Mouse (Mus musculus) adrenal gland, postnatal 0 days (tissue): Measurements from ENCODE around the gene Nrgn. TPM values are rescaled to one million over a fixed set of nuclear protein-coding genes. Genes with fewer than 3 reads are reported as not detected.

Experiments
- polyA plus RNA-seq: library from polyadenylated mRNA; unstranded; fragments of >200 nt; fragmentation: Nextera tagmentation; extraction: Ambion mirVana; gene quantifications from 2 replicates; pipeline ENCODE4 v1.2.1, GENCODE M21; 2015

The Nrgn gene
- polyA plus RNA-seq = 2.0 and 3.4 TPM in 2 replicates

DNA sequence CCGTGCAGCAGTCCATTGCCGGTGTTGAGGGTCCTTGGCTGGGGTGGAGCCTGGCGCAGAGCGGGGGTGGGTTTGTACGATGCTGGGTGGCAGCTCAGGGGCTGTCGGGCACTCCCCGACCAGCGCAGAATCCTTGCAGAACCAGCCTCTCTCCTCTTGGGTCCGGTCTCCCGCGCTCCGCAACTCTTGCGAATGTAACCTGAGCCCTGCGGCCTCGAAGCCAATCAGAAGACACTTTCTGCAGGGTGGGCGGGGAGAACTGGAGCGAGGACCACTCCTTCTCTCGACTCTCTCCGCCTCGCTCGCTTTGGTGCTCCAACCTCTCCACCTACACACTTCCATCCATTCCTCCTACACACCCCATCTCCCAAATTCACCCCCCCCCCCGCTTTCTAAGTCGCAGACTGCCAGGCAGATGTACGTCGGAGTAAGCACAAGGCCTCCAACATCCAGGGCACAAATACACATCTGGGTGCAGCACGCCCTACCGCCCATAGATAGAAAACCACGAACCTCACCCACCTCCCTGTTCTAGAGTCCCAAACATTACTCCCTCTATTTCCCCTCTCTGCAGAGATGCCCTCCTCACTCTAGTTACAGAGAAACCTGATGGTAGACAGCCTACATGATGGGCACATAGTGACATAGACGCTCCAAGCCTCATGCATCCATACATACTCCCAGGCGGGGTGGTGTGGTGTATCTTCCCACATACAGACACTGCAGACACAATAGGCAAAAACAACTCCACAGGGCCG lies at the start of gene Nrgn:
Gene Nrgn, minus strand, starts transcription at position 369 of the 758 bp plus-strand sequence.

DNA sequence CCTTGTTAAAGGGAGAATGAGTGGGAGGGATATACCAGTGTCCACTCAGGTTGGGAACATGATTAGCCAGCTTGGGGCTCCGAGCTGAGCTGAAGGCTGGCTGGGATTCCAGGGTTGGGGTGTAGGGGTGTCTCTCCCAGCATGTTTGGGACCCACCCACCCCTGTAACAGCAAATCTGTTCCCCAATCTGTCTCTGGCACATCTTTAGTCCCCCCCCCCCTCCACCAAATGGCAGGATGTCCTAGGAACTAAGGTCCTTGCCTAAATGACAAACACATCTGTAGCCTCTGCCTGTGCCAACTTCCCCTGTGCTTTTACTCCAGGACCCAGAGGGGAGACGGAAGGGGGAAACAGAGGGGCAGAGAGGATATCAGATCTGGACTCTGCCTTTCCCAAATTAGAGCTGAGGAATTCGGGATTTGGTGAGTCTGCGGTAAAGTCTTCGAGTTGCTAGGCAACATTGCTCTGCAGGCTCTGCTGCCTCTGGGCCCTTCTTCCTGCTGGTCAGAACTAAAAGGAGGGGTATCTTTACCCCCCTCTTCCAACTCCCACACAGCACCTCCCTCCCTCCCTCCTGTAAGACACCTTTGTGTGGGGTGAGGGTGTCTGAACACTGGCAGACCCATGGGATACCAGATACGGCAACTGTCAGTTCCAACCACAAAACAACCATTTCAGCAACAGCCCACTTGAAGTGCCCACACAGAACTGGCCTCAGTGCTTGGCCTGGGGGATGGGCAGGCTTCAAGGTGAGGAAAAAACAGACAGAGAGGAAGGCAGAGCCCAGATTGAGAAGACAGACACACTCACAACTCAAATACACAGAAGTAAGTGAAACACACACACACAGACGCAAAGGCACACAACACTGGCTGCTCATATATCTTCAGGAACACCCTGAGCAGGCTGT lies 2.4 kb upstream of the Nrgn start, which contains the start of gene Siae:
Gene Siae, plus strand, starts transcription at position 861 of the 911 bp plus-strand sequence.

DNA sequence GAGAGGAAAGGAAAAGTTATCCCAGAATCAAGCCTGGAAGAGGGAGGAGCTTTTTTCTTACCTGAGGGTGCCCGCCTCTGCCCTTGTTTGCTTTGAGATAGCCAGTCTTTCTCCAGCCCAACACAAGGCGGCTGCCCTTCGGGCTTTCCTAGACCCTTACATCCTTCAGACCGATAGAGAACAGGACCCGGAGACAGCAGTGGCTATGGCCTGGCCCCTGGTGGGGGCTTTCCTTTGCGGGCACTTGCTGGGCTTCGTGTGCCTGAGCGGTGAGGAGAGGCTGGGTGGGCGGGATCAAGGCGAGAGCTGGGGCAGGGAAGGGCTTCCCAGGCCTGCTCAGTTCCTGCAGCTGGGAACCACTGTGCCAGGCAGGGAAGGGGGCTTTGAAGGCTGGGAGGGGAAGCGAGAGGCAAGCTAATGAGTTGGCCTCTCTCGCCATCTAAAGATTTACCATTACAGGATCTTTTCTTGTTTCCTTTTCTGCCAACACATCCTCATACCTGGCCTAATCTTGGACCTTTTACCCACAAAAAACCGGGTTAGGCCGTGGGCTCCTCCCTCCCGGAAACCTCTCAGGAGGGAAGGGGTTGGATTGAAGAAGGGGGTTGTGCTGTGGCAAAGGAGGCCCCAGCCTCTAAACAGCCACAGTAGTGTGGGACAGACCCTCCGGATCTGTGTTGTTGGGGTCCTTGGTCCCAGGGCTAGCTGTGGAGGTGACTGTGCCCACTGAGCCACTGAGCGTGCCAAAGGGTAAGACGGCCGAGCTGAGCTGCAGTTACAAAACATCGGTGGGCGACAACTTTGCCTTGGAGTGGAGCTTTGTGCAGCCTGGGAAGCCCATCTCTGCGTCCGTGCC lies 13.3 kb downstream of the Nrgn start, which contains the start of gene Vsig2:
Gene Vsig2, plus strand, starts transcription at position 86 of the 856 bp plus-strand sequence.

DNA sequence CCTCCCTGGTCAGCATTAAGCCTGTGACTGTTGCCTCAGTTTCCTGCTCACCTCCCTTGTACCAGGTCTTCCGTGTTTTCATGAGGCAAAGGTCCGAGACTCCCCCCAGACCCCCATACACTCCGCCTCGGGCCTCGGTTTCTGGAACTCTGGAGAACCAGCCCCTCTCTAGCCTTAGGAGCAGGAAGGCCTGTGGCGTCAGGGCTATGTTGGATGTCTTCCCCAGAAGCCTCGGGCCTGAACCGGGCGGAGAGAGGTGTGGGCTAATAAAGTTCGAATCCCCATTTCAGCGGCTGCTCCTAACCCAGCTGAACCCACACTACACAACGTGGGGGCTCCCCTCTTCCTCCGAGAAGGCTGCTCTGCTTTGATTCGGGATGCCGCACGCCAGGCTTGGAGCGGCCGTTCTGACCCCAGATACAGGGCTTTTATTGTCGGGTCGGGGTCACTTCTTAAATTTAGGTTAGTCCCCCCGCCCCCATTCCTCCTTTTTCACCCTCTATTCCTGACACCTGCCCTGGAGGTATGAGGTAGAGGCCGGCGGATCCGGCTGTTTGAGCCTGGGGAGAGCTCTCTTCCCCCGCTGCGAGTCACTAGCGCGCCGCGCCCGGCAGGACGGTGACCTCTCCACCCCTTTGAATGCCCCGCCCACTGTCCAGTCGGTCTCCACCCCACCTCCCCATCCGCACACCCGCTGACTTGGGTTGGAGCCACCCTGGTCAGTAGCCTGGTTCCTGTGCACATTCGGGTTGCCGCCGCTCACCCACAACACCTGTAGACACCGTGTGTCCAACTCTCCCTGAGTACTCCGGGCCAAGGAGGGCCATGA lies 25.1 kb downstream of the Nrgn start, which contains the start of gene Esam:
Gene Esam, plus strand, starts transcription at position 683 of the 829 bp plus-strand sequence.

Other genes starting within 250 kb of the Nrgn start
- 2.6 and 3.5 TPM in 2 replicates for gene Ccdc15, start 204.5 kb downstream of the Nrgn start, polyA plus RNA-seq
- gene Hepacam, start 185.6 kb downstream of the Nrgn start, polyA plus RNA-seq = 0.16 and 0.39 TPM in 2 replicates
- gene Robo4, start 151.0 kb downstream of the Nrgn start, polyA plus RNA-seq = 4.3 and 11.5 TPM in 2 replicates
- gene Robo3, start 119.7 kb downstream of the Nrgn start, polyA plus RNA-seq = 0.07 TPM in 1 of 2 replicates, not detected in the other
- 10.8 and 11.0 TPM in 2 replicates for gene Msantd2, start 63.6 kb downstream of the Nrgn start, polyA plus RNA-seq
- 23.6 and 44.6 TPM in 2 replicates for gene Esam, start 24.8 kb downstream of the Nrgn start, polyA plus RNA-seq
- 0.92 and 3.2 TPM in 2 replicates for gene Vsig2, start 13.6 kb downstream of the Nrgn start, polyA plus RNA-seq
- 12.8 and 18.8 TPM in 2 replicates for gene Siae, start 2.8 kb upstream of the Nrgn start, polyA plus RNA-seq
- 11.5 and 18.5 TPM in 2 replicates for gene Spa17, start 60.8 kb upstream of the Nrgn start, polyA plus RNA-seq
- 123 and 129 TPM in 2 replicates for gene Tbrg1, start 104.4 kb upstream of the Nrgn start, polyA plus RNA-seq
- 0.11 TPM in 1 of 2 replicates, not detected in the other for gene Panx3, start 116.3 kb upstream of the Nrgn start, polyA plus RNA-seq
- not detected in 2 replicates for gene Olfr160, start 163.3 kb upstream of the Nrgn start, polyA plus RNA-seq
- not detected in 2 replicates for gene Olfr874, start 192.2 kb upstream of the Nrgn start, polyA plus RNA-seq
- not detected in 2 replicates for gene Olfr875, start 219.0 kb upstream of the Nrgn start, polyA plus RNA-seq